Mouse (Mus musculus): Measurements from ENCODE around the gene Chst15.

GRCm38 (mm10) chr7:132328648-132329047 lies 11.6 kb upstream of the Chst15 start:
- no peak for TF ChIP-seq CTCF (IDR thresholded peaks at IDR 0.05; ENCODE audit: control insufficient read depth, insufficient read depth, low read length)
- TF ChIP-seq POLR2A (IDR thresholded peaks at IDR 0.05; ENCODE audit: borderline replicate concordance, control insufficient read depth, low read depth, low read length), result no peak

Measured in bone marrow, adult 2 months (tissue).